Mouse (Mus musculus) stomach, postnatal 0 days (tissue): ENCODE measurements around the gene Ric1.
"Not testable (repeated sequence)": the region's sequence is repeated elsewhere in the genome, so short reads cannot be mapped to it uniquely, and the experiment has no call there.

ENCODE experiments used
- CTCF ChIP-seq: IDR thresholded peaks from 2 replicates; pipeline ENCODE4 v1.5.1; 2016; ENCODE audit warnings: antibody characterized with exemption, low read depth, mild to moderate bottlenecking, moderate library complexity
- EP300 ChIP-seq: optimal IDR thresholded peaks from 2 replicates; pipeline ENCODE3; 2016; ENCODE audit warnings: antibody characterized with exemption

GRCm38 (mm10) chr19:29557171-29557845 is 35.2 kb downstream of the Ric1 start:
- TF ChIP-seq EP300, CTCF: not testable (repeated sequence)
